Mouse (Mus musculus): ENCODE results near the gene Mtg2. TPM values are rescaled to one million over a fixed set of nuclear protein-coding genes. Genes with fewer than 3 reads are reported as not detected.
A peak's percentile ranks its signal among the peaks of the same experiment; 100 is the strongest.

The Mtg2 gene
- polyA plus RNA-seq, 1 experiment from 2014 or later = 34.8 TPM

DNA sequence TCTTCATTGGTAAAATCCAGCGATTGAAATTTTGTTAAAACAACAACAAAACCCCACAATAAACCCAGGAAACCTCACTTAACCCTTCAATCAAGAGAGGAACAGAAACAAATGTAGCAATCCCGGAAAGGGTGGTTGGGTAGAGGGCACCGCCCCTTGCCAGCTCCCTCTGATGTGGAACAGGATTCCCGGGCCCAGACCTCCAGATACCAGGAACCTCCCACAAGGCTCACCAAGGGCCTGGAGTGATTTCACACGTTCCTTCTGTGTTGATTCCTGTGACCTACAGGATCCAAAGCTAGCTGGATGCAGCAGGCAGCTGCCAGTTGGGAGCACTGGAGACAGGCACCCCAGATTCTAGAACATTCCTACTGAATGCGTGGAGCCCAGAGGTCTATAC is 30.0 kb upstream of the Mtg2 start:
- Histone ChIP-seq H3K27ac (replicated peaks) (no peak overlapping the region), H3K4me2 (peak overlapping the region; percentile 71), H3K36me3 (peaks cover 40% of the 10 kb centered on the region), H3K9me3 (no peaks in the 10 kb centered on the region), H3K9ac (peak overlapping the region; percentile 98; the same call in 1 of the 2 replicates), H3K4me3 (peak overlapping the region; percentile 96; the same call in 1 of the 2 replicates), H3K4me1 (replicated peaks) (peaks cover 41% of the 10 kb centered on the region), H3K27me3 (no peaks in the 10 kb centered on the region)
- WGBS = 63% methylated on average over 6 of the region's 6 CpGs
- no peak for ATAC-seq (ENCODE audit: low FRiP score, low read depth)

DNA sequence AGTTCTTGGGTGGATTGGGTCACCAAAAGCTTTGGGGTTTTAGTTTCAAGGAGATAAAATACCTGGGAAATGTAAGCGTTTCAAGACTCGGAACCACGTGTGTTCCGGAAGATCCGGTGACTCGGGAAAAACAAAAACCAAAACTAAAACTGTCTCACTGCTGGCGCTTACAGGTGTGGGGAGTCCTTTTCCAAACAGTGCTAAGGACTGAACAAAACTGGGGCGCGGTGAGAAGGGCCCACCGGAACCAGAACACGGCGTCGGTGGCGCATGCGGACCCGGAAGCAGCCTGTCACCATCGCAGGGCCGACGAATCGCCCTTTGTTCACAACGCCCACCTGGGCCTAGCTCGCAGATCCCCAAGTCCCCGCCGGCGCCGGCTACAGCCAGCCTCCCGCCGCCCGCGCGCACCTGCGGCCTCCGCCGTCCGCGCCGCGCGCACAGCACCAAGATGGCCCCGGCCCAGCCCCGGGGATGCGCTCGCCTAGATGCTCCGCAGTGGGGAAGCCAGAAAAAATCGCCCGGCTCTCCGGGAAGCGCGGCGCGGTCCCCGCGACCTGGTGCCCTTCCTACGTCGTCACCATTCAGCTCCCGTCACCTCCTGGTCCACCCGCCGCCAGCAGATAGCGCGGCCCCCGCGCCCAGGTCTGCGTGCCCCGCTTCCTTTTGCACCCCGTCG is 28.7 kb upstream of the Mtg2 start:
- peak overlapping the region; percentile 71 for H3K4me2 ChIP-seq
- no peaks in the 10 kb centered on the region for H3K27me3 ChIP-seq
- peak overlapping the region; percentile 99 for H3K27ac ChIP-seq (replicated peaks)
- peaks cover 27% of the 10 kb centered on the region for H3K36me3 ChIP-seq
- peak; percentile 71 for ATAC-seq (ENCODE audit: low FRiP score, low read depth)
- peak overlapping the region; percentile 96 for H3K4me3 ChIP-seq
- H3K4me1 ChIP-seq (replicated peaks) = peaks cover 42% of the 10 kb centered on the region
- no peaks in the 10 kb centered on the region for H3K9me3 ChIP-seq
- 1% methylated on average over 64 of the region's 66 CpGs for WGBS
- H3K9ac ChIP-seq = peak overlapping the region; percentile 98

DNA sequence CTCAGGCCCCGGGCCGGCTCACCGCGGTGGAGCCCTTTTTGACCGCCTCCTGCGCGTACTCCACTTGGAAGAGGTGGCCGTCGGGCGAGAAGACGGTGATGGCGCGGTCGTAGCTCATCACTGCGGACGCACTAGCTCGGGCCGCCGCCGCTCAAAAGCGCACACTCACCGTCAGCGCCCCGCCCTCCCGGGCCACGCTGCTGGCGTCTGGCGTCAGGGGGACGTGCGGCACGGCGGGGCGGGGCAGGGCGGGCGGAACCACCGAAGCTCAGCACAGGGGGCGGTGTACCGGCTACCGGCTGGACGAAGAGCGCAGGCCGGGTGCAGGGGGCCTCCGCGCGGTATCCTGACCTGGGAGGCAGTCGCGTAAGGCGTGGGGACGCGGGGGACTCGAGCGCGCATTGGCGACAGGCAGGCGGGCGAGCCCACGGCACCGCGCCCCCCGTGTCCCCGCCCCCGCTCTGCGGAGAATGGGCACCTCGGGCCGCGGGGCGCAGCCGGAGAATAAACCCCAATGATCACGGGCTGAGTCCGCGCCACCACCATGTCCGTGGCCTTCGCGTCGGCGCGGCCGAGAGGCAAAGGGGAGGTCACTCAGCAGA is 28.0 kb upstream of the Mtg2 start, which contains the start of the genes Psma7 and Ss18l1:
TSS of gene Psma7 (minus strand) at position 178 of the 602 bp plus-strand sequence.
TSS of gene Ss18l1 (plus strand) at position 254 of the 602 bp plus-strand sequence.
- peak; percentile 95 for ATAC-seq (ENCODE audit: low FRiP score, low read depth)
- peak within 1 kb of the TSS; percentile 96 for H3K4me3 ChIP-seq
- H3K36me3 ChIP-seq = peaks cover 20% of the 10 kb centered on the region
- peak within 1 kb of the TSS; percentile 71 for H3K4me2 ChIP-seq
- WGBS = under 1% methylated on average over 77 of the region's 78 CpGs
- H3K27me3 ChIP-seq = no peaks in the 10 kb centered on the region
- H3K4me1 ChIP-seq (replicated peaks) = peaks cover 42% of the 10 kb centered on the region
- peak within 1 kb of the TSS; percentile 98 for H3K9ac ChIP-seq
- H3K9me3 ChIP-seq = no peaks in the 10 kb centered on the region
- peak within 1 kb of the TSS; percentile 99 for H3K27ac ChIP-seq (replicated peaks)

DNA sequence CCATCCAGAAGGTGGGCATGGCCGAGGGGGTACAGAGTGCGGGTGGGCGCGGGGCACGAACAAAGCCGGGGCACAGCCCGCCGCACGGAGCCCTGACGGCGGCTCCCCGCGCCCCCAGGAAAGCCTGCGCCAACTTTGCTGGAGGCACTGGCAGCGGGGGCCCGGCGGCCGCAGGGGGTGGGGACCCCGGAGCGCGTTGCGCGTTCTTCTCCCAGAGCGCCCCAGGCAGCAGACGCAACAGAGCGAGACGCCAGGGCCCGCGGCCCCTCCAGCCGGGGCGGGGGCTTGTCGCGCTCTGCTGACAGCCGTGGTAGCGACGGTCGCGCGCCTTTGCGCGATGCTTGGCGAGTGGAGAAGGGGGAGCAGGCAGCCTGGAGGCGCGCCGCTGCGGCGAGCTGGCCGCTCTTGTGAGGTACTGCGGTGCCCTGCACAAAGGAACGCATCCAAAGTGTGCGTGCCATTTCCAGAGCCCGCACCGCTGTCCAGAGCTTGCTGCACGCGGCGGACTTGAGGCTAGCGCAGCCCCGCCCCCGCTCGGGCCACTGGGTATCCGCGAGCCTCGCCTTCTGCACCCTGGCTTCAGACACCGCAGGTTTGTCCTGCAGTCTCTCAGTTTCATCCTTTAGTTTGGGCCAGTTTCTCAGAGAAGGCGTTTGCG is 27.4 kb upstream of the Mtg2 start:
- Histone ChIP-seq H3K9ac (peak overlapping the region; percentile 98), H3K4me1 (replicated peaks) (peaks cover 42% of the 10 kb centered on the region), H3K9me3 (no peaks in the 10 kb centered on the region), H3K27me3 (no peaks in the 10 kb centered on the region), H3K36me3 (peaks cover 17% of the 10 kb centered on the region), H3K4me3 (peak overlapping the region; percentile 96), H3K27ac (replicated peaks) (peak overlapping the region; percentile 99), H3K4me2 (peak overlapping the region; percentile 71)
- peak; percentile 60 for ATAC-seq (ENCODE audit: low FRiP score, low read depth)
- whole genome bisulfite sequencing = under 1% methylated on average over 63 of the region's 66 CpGs

DNA sequence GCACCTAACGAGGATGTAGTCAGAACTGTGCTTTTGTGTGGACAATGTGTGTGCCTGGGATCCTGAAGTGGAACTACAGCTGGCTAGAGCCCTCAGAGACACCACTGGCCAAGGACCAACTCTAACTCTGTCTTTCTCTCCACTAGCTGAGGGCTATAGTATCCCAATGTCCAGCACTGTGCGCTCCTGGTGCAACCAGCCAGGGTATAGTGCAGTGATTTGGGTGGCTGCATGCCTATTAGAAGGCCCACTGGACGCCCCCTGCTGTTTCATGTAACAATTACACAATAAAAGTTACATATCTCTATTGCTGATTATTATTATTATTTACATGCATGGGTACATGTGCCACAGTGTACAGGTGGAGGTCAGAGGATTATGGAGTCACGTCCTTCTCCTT is 25.1 kb upstream of the Mtg2 start:
- H3K27ac ChIP-seq (replicated peaks) = no peak overlapping the region
- peaks cover 3% of the 10 kb centered on the region; the same call in 1 of the 2 replicates for H3K36me3 ChIP-seq
- ATAC-seq (ENCODE audit: low FRiP score, low read depth) = no peak
- no peak overlapping the region for H3K4me3 ChIP-seq
- no peak overlapping the region for H3K4me2 ChIP-seq
- H3K27me3 ChIP-seq = no peaks in the 10 kb centered on the region
- H3K4me1 ChIP-seq (replicated peaks) = peaks cover 33% of the 10 kb centered on the region
- H3K9ac ChIP-seq = no peak overlapping the region
- no peaks in the 10 kb centered on the region for H3K9me3 ChIP-seq
- WGBS = 61% methylated on average over 4 of the region's 4 CpGs

DNA sequence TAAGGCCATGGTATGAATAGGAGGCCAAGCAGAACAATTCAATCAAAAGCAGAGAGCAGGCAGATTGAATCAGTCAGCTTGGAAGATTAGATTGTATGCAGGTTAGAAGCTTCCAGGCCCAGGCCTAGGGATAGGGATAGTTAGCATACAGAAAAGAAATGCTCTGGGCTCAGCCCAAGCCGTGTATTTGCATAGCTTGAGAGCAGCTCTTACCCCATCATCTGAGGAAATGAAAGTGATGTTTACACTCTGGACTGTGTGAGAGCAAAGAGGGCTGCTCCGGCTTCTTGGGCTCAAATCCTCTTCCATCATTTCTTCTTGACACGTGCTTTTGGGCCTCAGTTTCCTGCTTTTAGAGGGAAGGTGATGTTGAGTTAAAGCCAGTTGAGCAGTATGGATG is 22.8 kb upstream of the Mtg2 start:
- no peak overlapping the region for H3K27ac ChIP-seq (replicated peaks)
- no peaks in the 10 kb centered on the region for H3K27me3 ChIP-seq
- H3K4me1 ChIP-seq (replicated peaks) = peaks cover 28% of the 10 kb centered on the region
- no peak overlapping the region for H3K4me3 ChIP-seq
- H3K4me2 ChIP-seq = no peak overlapping the region
- H3K9me3 ChIP-seq = no peaks in the 10 kb centered on the region
- WGBS = 92% methylated on average over 3 of the region's 3 CpGs
- ATAC-seq (ENCODE audit: low FRiP score, low read depth) = no peak
- peaks cover 3% of the 10 kb centered on the region; the same call in 1 of the 2 replicates for H3K36me3 ChIP-seq
- no peak overlapping the region for H3K9ac ChIP-seq

DNA sequence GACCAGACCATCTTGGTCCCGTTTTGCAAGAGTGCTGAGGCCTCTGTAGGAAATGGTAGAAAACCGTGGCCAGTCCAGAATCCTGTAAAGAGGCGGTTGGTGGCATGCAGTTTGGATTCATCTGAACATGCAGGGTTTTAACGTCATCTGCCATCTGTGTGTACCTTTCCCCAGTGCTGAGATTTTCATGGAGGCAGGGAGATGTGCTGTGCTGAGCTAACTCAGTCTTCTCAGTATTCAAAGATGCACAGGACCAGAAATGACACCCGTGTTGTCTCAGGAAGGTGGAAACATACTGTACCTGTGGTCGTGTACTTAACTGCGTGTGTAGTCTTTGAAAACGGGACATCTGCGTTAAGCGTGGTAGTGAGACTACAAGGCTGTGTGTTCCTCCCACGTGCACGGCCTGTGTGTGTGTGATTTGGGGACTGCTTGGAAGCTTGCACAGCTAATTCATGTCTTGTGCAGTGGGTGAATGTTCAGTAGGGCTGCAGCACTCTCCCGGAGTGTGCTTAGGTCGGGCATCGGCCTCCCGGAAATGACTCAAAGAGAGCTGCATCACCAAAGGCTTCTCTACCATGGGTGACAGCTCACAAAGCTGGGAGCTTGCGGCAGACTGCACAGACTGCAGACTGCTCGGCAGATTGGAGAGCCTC is 22.3 kb upstream of the Mtg2 start:
- Histone ChIP-seq H3K9me3 (no peaks in the 10 kb centered on the region), H3K27ac (replicated peaks) (no peak overlapping the region), H3K4me2 (no peak overlapping the region), H3K4me1 (replicated peaks) (peaks cover 28% of the 10 kb centered on the region), H3K9ac (no peak overlapping the region), H3K27me3 (no peaks in the 10 kb centered on the region), H3K36me3 (peaks cover 5% of the 10 kb centered on the region), H3K4me3 (no peak overlapping the region)
- 93% methylated on average over 18 of the region's 18 CpGs for whole genome bisulfite sequencing
- ATAC-seq (ENCODE audit: low FRiP score, low read depth) = no peak

DNA sequence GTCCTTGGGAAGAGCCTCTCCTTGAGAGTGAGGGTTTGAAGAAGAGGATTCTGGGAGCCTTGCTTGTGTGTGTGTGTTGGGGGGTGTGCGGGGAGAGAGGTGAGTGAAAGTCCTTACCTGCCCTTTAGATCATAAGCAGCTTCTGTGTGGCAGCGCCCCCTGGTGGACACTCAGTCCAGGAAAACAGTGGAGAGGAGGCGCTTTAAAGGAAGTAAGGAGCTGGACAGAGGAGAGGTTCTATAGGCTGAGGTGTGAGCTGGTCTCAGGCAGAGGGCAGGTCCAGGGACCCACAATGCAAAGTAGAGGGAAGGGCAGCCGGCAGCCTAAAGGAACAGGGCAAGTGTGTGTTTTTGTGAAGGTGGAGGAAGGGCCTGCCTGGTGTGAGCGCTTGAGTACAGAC is 19.4 kb upstream of the Mtg2 start:
- Histone ChIP-seq H3K9ac (no peak overlapping the region), H3K27me3 (no peaks in the 10 kb centered on the region), H3K4me3 (no peak overlapping the region), H3K4me2 (no peak overlapping the region), H3K4me1 (replicated peaks) (peaks cover 4% of the 10 kb centered on the region; the same call in 1 of the 2 replicates), H3K9me3 (no peaks in the 10 kb centered on the region), H3K27ac (replicated peaks) (no peak overlapping the region), H3K36me3 (peaks cover 34% of the 10 kb centered on the region)
- peak; percentile 37 for ATAC-seq (ENCODE audit: low FRiP score, low read depth)
- WGBS = 23% methylated on average over 5 of the region's 5 CpGs

DNA sequence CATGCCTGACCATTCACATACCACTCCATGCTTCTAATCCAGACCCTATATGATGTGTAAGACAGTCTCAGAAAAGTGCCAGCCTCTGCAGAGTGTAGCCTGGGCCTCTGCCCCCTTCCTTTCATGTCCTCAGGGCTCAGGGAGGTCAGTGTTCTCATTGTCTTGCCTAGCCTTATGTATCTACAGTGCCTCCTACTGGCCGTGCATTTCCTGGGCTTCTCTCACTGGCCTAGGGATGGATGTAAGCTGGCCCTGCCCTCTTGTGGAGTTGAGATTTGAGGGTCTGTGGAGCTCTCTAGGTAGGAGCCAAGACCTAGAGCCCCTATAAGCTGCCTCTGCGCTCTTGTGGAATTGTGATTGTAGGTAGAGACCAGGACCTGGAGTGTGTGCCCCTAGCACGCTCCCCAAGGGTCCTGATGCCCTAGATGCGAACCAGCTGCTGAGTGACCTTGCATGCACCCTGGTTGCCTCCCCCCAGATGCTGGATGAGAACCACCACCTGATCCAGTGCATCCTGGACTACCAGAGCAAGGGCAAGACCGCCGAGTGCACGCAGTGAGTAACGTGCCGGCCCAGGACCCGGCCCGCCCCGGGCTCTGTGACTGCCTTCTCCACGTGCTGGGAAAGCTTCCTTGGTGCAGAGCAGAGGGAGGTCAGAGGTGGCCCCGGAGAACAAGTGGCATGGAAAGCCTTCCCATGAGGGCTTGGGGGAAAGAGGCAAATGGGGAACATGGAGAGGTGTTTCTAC is 18.2 kb upstream of the Mtg2 start:
- Histone ChIP-seq H3K9me3 (no peaks in the 10 kb centered on the region), H3K4me3 (no peak overlapping the region), H3K9ac (no peak overlapping the region), H3K36me3 (peaks cover 45% of the 10 kb centered on the region), H3K4me1 (replicated peaks) (peaks cover 4% of the 10 kb centered on the region; the same call in 1 of the 2 replicates), H3K4me2 (no peak overlapping the region), H3K27ac (replicated peaks) (no peak overlapping the region), H3K27me3 (no peaks in the 10 kb centered on the region)
- ATAC-seq (ENCODE audit: low FRiP score, low read depth) = no peak
- 91% methylated on average over 14 of the region's 14 CpGs for WGBS

DNA sequence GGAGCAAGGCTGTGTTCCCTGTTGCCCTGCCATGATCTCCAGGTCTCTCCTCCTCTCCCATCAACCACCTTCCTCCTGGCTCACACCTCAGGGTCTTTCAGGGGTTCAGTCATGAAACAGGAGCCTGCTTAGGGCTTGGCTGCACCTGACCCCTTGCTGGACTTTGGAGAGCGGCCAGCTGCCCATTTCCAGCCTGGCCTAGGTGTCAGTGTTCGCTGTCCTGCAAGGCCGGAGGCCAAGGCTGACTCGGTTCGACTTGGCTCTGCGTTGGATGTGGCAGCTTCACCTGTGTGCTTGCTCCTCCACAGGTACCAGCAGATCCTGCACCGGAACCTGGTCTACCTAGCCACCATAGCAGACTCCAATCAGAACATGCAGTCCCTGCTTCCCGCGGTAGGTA is 17.4 kb upstream of the Mtg2 start:
- peaks cover 50% of the 10 kb centered on the region for H3K36me3 ChIP-seq

DNA sequence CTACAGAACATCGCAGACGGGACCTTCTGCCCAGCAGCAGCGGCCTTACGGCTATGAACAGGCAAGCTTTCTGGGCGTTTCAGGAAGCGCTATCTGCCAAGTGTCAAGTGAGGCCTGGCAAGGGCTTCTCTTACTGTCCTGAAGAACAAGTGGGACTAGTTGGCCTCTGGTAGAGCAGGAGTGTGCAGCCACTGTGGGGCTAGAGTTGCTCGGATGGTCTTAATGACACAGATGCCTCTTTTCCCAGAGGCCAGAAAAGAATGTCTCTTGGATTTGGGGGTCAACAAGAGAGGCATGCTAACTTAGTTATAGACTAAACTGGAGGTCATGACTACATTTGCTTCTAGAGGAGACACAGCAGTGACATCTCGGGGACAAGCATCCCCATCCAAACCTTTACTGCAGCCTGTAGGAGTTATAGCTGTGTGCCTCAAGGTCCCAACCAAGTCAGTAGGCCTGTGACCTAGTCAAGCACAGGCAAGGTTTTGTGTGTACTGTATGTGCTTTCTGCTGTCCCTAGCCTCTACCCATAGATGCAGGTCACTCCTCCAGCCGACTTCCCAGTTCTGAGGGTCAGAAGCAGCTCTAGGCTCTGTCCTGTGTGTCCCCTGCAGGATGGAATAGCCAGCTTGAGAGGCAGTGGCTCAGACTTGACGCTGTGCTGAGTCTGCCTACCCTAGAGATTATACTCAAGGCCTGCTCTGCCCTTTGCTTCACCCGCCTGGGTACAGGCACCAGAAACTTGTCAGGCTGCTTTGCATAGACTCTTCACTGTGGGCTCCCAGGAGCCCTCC is 6.9 kb upstream of the Mtg2 start:
- Histone ChIP-seq H3K4me1 (replicated peaks) (no peaks in the 10 kb centered on the region), H3K9ac (no peak overlapping the region), H3K4me2 (no peak overlapping the region), H3K27me3 (no peaks in the 10 kb centered on the region), H3K9me3 (no peaks in the 10 kb centered on the region), H3K4me3 (no peak overlapping the region), H3K36me3 (peaks cover 66% of the 10 kb centered on the region), H3K27ac (replicated peaks) (no peak overlapping the region)
- 96% methylated on average over 11 of the region's 11 CpGs for WGBS
- ATAC-seq (ENCODE audit: low FRiP score, low read depth) = no peak

More for the DNA sequence above, 17.4 kb upstream of the Mtg2 start:
- Histone ChIP-seq H3K4me2 (no peak overlapping the region), H3K4me1 (replicated peaks) (peaks cover 4% of the 10 kb centered on the region; the same call in 1 of the 2 replicates), H3K9me3 (no peaks in the 10 kb centered on the region), H3K9ac (no peak overlapping the region), H3K27me3 (no peaks in the 10 kb centered on the region), H3K4me3 (no peak overlapping the region), H3K27ac (replicated peaks) (no peak overlapping the region)
- no peak for ATAC-seq (ENCODE audit: low FRiP score, low read depth)
- WGBS = 98% methylated on average over 9 of the region's 9 CpGs

Measured in hindbrain, embryonic 15.5 days (tissue).